Mouse (Mus musculus): Measurements from ENCODE around the gene Ift80.
"Not testable (repeated sequence)": the region's sequence is repeated elsewhere in the genome, so short reads cannot be mapped to it uniquely, and the experiment has no call there.

The Ift80 gene

DNA sequence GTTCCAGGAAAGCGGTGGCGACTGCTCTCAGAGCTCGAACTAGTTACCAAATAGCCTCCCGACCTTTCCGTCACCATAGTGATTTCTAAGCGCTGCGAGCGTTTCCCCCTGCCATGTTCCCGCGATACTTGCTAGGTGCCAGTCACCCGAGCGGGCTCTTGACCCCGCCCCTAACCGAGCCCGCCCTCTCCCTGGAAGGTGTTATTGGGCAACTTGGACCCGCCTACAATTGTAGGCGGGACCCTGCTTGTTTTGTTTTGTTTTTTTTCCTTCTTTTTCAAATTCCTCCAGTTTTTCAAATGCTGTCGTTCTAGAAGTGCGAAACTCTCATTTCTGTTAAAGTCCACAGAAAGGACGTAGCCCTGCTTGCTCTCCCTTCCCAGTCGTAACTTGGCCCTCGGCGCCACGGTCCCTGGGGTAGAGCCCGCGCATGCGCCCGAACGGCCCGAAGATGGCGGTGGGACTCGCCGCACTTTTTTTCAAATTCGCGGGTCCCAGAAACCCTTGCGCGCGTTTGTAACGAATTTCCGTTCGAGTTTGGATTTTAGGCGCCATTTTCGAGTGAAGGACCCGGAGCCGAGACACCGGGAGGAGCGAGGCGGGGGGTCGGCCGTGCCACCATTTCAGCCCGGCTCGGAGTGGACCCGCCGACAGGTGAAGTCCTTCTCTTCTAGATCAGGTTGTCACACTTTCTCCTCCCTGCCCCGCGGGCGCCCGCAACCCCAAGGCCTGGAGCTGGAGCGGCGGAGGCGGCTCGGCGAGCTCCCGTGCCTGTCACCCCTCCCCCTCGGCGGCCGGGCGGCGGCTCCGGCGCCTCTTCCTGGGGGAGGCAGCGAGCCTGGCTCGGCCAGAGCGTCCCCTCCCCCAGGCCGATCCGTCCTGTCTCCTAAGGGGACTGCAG is at the start of gene Ift80, which contains the start of gene Smc4:
TSS of gene Ift80 (minus strand) at position 134 of the 901 bp plus-strand sequence.
TSS of gene Smc4 (plus strand) at position 302 of the 901 bp plus-strand sequence.
- peak; percentile 94 for DNase-seq

DNA sequence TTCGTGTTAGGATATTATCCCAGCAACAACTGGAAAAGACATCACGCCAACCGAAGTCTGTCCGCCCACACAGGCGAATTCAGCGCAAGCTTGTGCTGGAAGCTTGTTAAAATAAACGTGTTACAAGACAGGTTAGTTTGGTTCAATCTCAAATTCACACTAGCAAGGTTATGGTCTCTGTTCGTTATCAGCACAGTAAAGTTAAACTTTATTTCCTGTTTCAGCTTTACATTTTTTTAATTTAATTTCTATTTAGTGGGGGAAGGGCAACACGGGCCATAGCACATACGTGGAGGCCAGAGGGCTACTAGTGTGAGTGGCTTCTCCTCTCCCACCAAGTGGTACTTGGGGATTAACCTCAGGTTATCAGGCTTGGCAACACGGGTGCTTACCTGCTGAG is 47.5 kb upstream of the Ift80 start:
- no peak for DNase-seq

DNA sequence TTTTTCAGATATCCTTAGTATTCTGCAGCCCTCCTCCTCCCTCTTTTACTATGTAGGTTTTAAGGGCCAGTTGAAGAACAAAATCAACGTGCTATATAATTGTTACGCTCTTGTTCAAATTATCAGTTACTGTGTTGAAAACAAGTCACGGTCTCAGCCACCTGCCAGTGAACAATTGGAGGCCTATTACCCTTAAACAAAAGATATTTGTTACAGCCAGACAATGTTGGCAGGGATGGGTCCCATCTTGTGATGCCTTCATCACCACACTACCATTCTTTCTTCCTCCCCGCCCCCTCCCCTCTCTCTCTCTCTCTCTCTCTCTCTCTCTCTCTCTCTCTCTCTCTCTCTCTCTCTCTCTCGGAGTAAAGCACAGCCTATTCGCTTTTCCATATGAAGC is 44.6 kb upstream of the Ift80 start:
- DNase-seq: peak; percentile 39

DNA sequence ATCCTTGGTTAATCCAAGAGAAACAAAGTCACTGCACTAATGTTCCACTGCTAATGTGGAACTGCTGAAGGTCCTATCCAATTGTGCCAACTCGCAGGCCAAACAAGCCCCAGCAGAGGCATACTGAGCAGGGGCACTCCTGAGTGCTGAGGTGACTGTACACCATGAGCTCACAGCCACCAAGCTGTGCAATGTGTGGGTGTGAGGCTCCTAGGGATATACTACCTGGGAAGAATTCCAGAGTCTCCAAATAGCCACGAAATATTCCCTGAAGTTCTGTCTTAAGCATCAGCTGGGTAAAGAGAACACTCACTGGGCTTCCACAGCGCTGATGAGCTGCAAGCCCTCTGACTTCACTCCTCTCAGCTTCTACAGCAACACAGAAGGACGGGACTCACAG is 43.3 kb upstream of the Ift80 start:
- no peak for DNase-seq

DNA sequence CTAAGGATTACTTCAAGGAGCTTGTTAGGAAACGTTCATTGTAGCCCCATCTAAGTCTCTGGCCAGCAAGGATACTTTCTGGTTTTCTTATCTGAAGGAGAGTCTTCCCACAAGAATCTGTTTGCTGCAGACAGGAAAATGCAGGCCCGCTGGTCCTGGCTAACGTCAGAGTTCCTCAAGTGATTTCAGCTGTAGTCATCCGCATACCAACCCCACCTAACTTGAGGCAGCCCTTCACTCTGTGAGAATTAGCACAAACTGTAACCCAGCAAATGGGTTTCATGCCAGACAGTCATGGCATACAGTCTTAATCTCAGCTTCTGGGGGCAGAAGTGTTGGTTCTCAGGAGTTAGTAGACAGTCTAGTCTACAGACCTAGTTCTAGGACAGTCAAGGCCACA is 42.1 kb upstream of the Ift80 start:
- DNase-seq: no peak

DNA sequence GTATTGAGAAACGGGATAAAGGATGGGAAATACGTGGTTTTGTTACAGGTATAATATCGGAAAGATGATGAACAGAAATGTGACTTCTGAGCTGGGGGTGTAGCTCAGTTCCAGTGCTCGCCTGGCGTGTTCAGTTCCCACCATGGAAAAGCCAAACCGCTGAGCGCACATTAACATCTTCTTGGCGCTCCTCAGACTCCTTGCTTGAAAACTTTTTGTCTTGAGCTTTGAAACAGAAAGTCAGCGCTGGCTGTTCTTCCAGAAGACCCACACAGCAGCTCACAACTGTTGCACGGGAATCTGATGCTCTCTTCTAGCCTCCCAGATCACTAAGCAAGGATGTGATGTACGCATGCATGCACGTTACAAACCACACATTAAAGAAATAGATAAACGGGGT is 41.4 kb upstream of the Ift80 start:
- DNase-seq: no peak

DNA sequence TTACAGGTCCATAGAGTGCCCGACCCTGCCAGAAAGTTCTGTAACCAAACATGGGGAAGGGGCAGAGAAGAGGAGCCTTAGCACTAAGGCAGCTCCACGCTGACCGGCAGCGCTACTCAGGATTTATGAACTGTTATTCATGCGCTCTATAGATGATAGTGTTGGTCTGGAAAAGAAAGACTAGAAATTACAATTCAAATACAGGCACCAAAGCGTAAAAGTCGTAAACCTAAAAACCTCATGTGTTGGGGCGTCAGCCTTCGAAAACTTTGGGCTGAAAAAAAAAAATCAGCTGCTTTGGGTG is 41.0 kb upstream of the Ift80 start:
- DNase-seq: no peak

DNA sequence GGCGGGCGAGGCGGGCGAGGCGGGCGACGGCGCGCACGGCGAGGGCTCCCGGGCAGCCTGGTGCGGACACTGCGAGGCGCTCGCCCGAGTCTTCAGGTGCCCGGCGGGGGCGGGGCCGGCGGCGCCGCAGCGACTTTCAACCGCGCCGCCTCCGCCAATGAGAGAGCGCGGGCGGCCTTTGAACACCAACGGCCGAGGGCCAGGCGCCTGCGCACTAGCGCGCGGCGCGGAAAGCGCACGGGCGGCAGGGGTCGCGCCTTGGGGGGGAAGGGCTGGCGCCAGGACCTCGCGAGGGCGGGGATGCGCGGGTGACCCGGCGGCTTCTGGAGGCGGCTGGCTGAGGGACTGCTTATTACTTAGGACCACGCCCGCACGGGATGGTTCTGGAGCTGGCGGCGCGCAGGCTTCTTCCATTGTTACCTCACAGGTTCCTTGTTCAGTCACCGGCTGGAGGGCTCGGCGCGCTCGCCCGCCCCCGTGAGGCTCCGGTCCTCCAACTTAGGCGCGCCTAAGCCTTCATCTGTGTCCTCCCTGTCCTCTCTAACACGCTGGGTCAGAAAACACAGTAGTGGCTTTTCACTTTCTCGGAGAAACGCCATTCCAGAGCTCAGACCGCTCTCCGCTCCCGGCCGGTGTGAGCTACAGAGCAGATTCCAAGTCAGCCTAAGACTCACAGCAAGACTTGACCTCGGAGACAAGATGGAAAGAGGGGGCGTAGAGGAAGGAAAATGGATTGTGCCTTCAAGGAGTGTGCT is 40.5 kb upstream of the Ift80 start, which contains the start of gene Trim59:
TSS of gene Trim59 (minus strand) at position 111 of the 755 bp plus-strand sequence.
- peak; percentile 91 for DNase-seq

DNA sequence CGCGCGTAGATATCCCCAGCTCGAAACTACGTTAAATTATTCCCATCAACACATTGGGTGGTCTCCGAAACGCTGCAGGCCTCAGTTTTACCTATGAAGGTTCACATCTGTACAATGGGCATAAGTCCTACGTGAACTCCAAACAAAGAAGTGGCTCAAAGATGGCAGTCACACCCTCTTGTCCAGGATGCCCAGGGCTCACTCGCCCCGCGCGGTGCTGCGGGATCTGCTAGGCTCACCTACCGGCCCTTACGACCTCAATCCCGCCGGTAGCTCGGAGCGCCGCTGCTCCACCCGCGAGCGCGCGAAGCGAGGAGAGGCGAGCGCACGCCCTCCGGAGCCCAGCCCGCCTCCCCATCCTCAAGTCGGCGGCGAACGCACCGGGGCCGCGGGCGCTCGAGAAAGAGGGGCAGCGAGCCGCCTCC is 39.8 kb upstream of the Ift80 start:
- DNase-seq: no peak

DNA sequence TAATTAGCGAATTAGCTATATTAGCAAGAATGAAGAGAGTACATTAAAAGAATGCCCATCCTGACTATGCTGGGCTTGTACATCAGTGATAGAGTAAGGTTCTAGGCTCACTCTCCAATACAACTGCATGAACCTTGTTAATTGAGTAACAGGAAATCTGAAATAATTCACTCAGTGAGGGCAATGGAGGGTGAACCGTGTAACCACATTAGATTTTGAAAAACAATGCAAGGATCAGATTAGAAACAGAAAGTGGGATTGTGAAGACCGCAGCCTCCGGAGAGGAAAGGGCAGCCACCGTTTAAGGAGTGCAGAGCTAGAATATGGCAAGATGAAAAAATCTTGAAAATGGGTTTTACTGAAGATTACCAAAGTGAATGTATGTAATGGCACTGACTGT is 36.9 kb upstream of the Ift80 start:
- DNase-seq: no peak

DNA sequence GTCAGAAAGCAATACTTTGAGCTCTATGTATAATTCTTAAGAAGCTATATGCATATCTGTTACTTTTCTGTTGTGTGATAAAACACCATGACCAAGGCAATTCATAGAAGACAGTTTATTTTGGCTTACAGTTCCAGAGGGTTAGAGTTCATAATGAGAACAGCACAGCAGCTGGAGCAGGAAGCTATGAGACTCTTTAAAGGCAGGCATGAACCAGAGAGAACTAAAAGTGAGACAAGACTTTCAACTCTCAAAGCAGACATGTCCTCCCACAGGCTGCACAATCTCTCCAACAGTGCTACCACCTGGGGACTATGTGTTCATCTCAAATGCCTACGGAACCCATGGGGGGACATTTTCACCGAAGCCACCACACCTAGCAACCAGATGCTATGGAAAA is 35.7 kb upstream of the Ift80 start:
- no peak for DNase-seq

DNA sequence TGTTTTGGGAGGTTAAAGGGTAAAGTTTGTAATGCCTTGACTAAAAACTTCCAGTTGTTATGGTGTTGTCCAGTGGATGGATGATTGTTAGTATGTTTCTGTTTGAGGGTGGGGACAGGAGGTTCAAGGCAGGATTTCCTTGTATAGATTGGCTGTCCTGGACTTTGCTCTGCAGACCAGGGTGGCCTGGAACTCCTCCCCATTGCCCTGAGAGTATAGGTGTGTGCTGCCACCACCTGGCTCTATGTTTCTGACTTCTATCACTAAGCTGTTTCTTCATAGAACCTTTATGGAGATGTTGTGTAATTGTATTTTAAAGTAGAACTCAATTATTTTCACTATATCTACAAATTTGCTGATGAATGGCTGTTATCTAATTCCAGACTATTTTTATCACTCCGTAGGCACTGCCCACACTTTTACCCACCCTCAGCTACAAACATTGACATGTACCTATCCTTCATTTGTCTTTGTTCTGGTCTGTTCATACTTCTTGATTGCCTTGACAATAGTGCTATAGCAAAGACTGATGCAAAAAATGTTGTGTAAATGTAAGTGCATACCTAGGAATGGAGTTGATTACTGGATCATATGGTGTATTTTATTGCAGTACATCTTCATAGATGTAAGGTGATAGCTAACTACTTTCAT is 21.9 kb upstream of the Ift80 start:
- no peak for DNase-seq

DNA sequence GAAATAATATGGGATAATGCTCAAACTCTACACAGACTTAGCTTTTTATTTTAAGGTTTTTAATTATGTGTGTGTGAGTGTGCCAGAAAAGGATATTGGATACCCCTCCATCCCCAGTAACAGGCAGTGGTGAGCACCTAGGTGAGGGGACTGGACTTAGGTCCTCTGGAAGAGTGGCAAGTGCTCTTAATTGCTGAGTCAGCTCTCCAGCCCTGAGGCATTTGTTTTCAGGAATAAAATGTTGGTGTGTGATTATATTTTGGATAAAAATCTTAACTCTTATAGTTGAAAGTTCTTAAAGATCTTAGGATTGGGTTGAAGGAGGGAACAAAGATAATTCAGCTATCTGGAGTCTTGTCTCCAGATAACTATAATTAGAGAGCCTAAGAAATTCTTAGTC is 16.4 kb upstream of the Ift80 start:
- no peak for DNase-seq

DNA sequence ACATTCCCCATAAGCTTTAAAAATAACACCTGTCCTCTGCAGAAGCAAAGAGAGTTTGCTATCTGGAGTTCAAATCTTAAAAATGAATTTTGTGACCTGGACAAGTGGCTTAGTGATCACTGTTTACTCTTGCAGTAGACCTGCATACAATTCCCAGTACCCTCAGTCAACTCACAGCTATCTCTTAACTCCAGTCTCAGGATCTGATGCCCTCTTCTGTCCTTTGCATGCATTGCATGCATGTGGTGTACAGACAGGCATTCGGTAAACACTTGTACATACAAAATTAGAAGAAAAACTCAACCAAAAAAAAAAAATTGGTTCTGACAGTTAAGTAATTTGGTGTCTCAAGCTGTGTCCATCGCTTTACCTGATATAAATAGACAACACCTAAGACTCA is 15.9 kb upstream of the Ift80 start:
- no peak for DNase-seq

DNA sequence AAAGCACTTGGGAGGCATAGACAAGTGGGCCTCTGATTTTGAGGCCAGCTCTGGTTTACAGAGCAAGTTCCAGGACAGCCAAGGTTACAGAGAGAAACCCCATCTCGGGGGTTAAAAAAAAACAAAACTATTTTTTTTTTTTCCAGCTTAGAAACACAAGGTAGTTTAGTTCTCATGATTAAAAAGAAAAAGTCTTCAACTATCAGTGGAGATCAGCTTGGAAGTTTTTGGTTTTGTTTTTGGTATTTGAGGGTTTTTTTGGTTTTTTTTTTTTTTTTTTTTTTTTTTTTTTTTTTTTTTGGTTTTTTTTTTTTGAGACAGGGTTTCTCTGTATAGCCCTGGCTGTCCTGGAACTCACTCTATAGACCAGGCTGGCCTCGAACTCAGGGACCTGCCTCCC is 14.3 kb upstream of the Ift80 start:
- DNase-seq: not testable (repeated sequence)

DNA sequence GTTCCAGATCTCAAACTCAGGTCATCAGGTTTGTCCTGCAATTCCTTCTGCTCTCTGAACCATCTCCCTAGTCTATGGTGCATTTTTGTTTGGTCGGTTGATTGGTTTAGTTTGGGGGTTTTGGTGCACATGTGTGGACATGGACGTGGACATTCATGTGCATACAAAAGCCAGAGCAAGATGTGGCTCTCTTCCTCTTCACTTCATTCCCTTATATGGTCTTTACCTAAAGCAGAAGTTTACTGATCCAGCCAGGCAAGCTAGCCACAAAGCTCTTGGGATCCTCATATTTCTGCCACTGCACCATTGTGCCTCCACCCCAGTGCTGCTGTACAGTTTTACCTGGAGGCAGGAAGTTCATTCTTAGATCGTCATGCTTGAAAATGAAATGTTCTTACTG is 12.8 kb upstream of the Ift80 start:
- DNase-seq: no peak

DNA sequence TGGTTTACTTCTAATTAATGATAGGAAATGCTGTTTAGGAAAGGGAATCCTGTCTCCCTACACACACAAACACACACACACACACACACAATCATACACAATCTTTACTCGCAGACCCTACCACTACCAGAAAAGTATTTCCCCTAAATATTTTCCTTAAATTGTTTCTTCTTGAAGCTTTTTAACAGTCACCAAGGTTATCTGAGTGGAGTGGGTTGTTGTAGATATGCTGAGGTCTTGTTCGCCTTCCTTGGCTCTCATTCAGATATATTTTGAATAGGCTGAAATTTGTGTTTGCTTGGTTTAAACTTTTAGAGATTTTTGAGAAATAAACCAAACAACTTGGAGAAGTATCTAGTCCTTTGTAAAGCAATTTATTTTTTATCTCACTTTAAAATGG is 4.5 kb upstream of the Ift80 start:
- no peak for DNase-seq

DNA sequence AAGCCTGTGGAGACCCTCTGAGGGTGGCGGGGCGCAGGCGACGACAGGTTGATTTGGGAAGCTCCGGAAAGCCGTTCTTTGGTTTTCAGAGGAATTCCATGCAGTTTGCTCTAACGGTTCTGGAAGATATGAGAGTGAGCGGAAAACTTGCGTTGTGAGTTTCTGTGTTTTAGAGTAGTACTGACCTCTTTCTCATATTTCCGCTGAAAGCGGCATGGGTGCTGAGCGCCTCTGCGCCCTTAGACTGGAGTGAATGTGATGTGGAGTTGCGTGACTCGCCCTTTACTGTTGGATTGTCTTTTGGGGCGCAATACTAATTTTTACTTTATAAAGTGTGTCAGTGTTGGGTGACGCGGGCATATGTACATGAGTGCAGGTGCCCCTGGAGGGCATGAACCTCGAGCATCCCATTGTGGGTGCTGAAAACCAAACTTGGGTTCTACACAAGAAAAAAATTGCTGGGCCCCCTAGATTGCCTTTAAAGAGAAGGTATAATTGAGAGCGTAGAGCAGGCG is 1.9 kb upstream of the Ift80 start:
- DNase-seq: no peak

DNA sequence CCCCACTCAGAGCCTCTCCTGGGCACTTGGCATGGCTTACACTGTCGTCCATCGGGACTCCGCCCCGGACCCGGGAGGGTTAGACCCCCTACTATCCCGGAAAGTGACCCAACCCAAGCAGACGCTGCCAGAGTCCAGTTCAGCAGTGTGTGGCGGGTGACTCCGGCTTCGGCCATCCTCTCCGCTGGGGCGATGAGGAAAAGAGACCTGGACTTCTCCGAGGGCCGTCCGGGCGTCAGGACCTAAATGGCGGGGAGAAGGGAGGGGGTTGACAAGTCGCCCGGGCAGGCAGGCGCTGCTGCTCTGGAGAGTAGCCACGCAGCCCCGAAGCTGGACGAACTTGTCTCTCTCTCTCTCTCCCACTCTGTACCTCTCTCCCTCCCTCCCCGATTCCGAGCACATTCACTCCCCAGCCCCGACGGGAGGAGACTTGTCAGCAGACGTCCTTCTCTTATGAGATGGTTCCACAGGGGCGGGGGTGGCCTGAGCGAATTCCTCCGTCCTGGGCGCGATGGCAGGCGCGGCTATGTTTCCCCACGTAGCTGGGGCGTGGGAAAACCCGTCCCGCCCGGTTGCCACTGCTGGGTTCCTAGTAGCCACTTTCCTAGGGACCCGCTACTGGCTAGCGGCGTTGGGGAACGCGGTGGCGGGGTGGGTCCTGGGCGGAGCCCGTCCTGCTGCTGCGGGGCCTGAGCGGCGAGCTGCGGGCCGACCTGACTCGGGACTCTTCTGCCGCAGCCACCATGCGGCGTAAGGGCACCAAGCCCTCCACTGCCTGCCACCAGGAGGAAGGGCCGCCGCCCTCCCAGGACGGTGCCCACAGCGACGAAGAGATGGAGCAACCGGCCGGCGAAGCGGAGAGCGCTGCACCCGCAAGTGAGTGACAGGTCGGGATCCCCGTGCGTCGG is 1.2 kb upstream of the Ift80 start:
- DNase-seq: peak; percentile 5

DNA sequence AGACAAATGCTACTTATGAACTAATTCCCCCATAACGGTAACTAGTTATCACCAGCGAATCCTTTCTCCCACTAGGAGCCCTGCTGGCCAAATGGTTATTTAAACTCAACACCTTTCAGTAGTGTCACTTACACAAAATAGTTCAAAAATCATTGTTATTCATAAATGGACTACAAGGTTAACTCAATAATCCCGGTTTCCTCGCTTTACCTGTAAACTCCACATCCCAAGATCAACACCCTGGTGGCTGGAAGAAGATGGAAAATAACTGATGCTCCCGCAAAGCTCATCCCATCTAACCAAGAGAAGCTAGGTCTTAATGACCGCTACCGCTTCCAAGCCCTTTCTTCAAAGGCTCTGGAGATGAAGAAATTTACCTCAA is 324 bp downstream of the Ift80 start:
- no peak for DNase-seq

DNA sequence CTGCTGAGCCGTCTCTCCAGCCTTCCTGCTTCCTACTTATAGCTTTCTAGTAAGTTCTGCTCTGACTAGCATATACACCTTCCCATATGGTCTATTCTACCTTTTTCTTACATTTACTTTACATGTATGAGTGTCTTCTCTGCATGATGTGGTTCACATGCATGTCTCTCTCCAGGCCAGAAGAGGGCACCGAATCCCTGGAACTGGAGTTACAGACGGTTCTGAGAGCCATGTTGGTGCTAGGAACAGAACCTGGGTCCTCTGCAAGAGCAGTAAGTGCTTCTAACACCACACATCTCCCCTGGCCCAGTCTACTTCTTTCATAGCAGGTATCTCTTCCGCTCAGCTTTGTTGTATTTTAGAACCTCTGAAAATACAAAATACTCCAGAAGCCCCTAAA is 1.6 kb downstream of the Ift80 start:
- DNase-seq: no peak

DNA sequence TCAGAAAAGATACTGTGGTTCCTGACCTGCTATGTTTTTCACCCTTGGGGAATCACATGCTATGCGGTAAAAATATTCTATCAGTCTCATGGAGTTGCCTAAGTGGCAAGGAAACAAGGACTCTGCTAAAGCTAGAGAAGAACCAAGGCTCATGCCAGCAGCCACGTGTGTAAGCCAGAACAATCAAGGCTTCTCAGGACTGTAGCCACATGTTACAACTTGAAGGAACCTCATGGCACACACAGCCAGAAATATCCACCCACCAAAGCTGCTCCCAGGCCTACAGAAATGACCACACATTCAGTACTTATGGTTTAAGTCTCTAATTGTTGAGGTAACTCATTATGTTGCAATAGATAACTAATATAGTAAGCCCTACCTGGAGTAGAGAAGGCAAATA is 17.8 kb downstream of the Ift80 start:
- no peak for DNase-seq

Measured in right cerebral cortex, adult 18-20 months (tissue).